Mouse (Mus musculus) forebrain, postnatal 0 days (tissue): ENCODE measurements around the gene Sh3pxd2a. TPM values are rescaled to one million over a fixed set of nuclear protein-coding genes. Genes with fewer than 3 reads are reported as not detected.
A peak's percentile ranks its signal among the peaks of the same experiment; 100 is the strongest.

Source experiments
- ATAC-seq: fragments of 200-750 bp; cut with Nextera tagmentation; 2 replicates; pipeline ENCODE4 v1.8.0; 2017; ENCODE audit warnings: mild to moderate bottlenecking, moderate library complexity
- DNase-seq: peaks from one replicate; pipeline ENCODE4 v3.0.0-alpha.2; 2015
- H3K27ac ChIP-seq: fragments of 300-500 bp; sonication (generic); 2 replicates; pipeline ENCODE4 v1.5.1; 2014; ENCODE audit warnings: low read depth, mild to moderate bottlenecking, antibody characterized with exemption, low read length, moderate library complexity, mixed read lengths
- H3K27me3 ChIP-seq: fragments of 300-500 bp; sonication (generic); 2 replicates; pipeline ENCODE4 v1.6.1; 2014; ENCODE audit warnings: mild to moderate bottlenecking, low read length, mixed read lengths; ENCODE audit not compliant: insufficient read depth
- H3K36me3 ChIP-seq: fragments of 300-500 bp; sonication (generic); 2 replicates; pipeline ENCODE4 v1.6.1; 2014; ENCODE audit warnings: mild to moderate bottlenecking, moderate library complexity; ENCODE audit not compliant: insufficient read depth
- H3K4me1 ChIP-seq: fragments of 300-500 bp; sonication (generic); 2 replicates; pipeline ENCODE4 v1.6.1; 2014; ENCODE audit warnings: antibody characterized with exemption; ENCODE audit not compliant: insufficient read depth
- H3K4me2 ChIP-seq: fragments of 300-500 bp; sonication (generic); 2 replicates; pipeline ENCODE4 v1.6.1; 2014; ENCODE audit warnings: low read depth, mild to moderate bottlenecking, moderate library complexity
- H3K4me3 ChIP-seq: fragments of 300-500 bp; sonication (generic); 2 replicates; pipeline ENCODE4 v1.5.1; 2014; ENCODE audit warnings: low read depth, low read length, mixed read lengths
- H3K9ac ChIP-seq: fragments of 300-500 bp; sonication (generic); 2 replicates; pipeline ENCODE4 v1.6.1; 2014; ENCODE audit warnings: mild to moderate bottlenecking
- H3K9me3 ChIP-seq: fragments of 300-500 bp; sonication (generic); 2 replicates; pipeline ENCODE4 v1.6.1; 2016; ENCODE audit warnings: low read length
- CTCF ChIP-seq: sonication (generic); IDR thresholded peaks from 2 replicates; pipeline ENCODE4 v1.5.1; 2016; ENCODE audit warnings: antibody characterized with exemption, control low read depth, low read depth
- WGBS: fragments of 180-500 bp; shearing (Covaris S2); extraction: QIAGEN DNeasy Blood & Tissue Kit; methylation state at CpG from one replicate; pipeline ENCODE4 v1.1.7; 2014; 5-methylcytosine and 5-hydroxymethylcytosine counted together
- polyA plus RNA-seq: library from polyadenylated mRNA; unstranded; fragments of >200 nt; fragmentation: Nextera tagmentation; extraction: Ambion mirVana; gene quantifications from 2 replicates; pipeline ENCODE4 v1.2.1, GENCODE M21; 2015
- total RNA-seq: library from RNA; depleted of rRNA; stranded (reverse); fragments of >200 nt; gene quantifications from 2 replicates; pipeline ENCODE4 v1.2.3, GENCODE M21; 2014

Gene Sh3pxd2a
- total and polyA plus RNA-seq, 2 experiments from 2014 or later = 1.2 to 20.8 TPM

DNA sequence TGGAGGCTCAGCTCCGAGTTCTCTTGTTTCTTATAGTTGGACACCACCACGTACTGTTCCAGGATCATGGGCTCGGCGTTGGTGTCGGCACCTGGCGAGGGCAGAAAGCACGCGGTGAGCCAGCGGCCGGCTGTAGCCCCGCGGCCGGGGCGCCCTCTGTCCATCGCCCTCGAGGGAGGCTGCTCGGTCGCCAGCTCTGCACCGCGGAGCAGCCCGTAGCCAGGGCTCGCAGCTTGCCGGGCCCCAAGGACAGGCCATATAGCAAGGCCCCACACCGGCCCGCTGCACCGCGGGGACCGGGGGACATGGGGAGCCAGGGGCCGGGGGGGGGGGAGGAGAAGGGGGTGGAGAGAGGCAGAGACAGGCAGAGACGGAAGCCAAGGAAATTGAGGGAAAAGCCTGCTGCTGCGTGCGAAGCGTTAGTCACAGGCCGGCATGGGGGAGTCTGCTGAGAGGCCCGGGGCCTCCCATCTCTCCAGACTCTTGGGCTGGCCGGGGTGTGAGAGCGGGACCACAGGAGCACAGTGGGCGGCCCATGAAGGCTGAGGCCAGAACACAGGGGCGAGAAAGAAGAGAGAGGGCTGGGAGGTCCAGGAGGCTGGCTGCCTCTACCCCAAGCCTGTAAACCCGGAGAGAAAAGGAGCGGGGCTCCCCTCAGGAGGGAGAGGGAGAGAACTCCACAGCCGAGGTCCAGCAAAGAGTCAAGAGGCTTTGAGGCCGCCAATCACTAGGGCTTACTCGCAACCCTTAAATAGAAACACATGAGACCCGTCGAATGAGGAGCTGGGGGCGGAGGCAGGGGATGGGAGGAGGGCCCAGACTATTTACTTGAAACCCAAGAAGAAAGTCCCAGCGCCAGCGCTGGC is 149.9 kb downstream of the Sh3pxd2a start:
- H3K4me1 ChIP-seq = peaks cover 7% of the 10 kb centered on the region; the same call in 1 of the 2 replicates
- WGBS = 6% methylated on average over 48 of the region's 49 CpGs
- ATAC-seq = peak; percentile 53

DNA sequence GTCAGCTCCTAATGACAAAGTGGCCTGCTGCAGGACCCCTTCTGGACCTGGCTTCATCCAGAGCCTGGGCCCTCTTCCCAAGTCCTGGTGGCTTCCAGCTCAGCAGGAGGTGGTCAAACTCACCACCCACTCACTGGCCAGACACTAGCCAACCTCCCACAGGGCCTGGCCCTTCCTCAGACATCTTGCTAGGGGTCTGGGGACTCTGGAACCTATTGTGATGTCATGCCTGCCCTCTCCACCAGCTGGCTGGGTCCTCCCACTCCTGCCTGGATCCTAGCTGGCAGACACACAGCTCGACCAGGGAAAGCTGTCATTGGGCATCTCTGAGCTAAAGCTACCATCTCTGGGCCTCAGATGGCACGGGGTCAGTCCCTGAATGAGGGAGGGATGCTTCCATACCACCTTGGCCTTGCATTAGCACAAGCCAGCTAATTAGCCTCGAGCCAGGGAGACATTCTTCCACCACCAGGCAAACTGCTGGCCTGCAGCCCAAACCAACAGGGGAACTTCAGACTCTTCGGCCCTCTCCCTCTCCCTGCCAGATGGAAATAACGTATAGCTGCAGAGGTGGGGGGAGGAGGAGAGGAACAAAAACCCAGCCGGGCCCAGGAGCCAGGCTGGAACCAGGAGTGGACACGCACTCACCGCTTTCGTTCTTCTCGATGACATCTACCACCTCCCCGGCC is 150.7 kb downstream of the Sh3pxd2a start:
- Histone ChIP-seq H3K9ac (peak overlapping the region; percentile 47; the same call in 1 of the 2 replicates), H3K27me3 (0 out of 2 replicates have a peak, but pooled peaks cover 4% of the 10 kb centered on the region), H3K4me1 (peaks cover 7% of the 10 kb centered on the region; the same call in 1 of the 2 replicates), H3K9me3 (no peaks in the 10 kb centered on the region), H3K36me3 (no peaks in the 10 kb centered on the region), H3K4me2 (peak overlapping the region; percentile 56), H3K4me3 (no peak overlapping the region; the same call in 1 of the 2 replicates), H3K27ac (no peak overlapping the region)
- DNase-seq (no peak), ATAC-seq (no peak)
- 11% methylated on average over 10 of the region's 11 CpGs for WGBS
- TF ChIP-seq CTCF = no peak

More for the DNA sequence above, 149.9 kb downstream of the Sh3pxd2a start:
- Histone ChIP-seq H3K9ac (peak overlapping the region; percentile 47), H3K9me3 (no peaks in the 10 kb centered on the region), H3K27me3 (0 out of 2 replicates have a peak, but pooled peaks cover 4% of the 10 kb centered on the region), H3K4me2 (peak overlapping the region; percentile 56), H3K27ac (0 out of 2 replicates have a peak overlapping the region, but pooled peaks have one; percentile 3), H3K36me3 (no peaks in the 10 kb centered on the region), H3K4me3 (peak overlapping the region; percentile 29)
- DNase-seq = no peak
- no peak for TF ChIP-seq CTCF

DNA sequence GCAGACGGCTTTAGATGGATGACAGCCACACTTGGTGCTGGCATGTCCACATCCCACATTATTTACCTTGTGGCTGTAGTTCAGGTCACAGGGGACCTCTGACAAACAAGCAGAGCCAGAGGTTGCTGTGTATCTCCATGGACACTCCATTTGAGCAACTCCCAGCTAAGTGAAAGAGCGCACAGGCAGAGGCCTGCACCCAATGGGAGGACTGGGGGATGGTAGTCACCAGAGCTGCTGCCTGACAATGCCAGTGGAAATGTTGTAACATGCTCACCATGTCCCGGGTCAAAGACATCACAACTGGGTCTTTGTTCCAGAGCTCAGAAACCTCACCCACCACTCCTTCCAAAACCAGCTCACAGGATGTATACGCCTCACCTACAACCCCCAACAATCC is 153.0 kb downstream of the Sh3pxd2a start:
- WGBS = 95% methylated on average over 4 of the region's 4 CpGs
- H3K4me1 ChIP-seq = peaks cover 4% of the 10 kb centered on the region; the same call in 1 of the 2 replicates
- no peak overlapping the region for H3K9ac ChIP-seq
- ATAC-seq (no peak), DNase-seq (no peak)
- H3K36me3 ChIP-seq = no peaks in the 10 kb centered on the region
- no peak overlapping the region for H3K4me3 ChIP-seq
- no peak overlapping the region for H3K27ac ChIP-seq
- H3K9me3 ChIP-seq = no peaks in the 10 kb centered on the region
- no peak overlapping the region for H3K4me2 ChIP-seq
- H3K27me3 ChIP-seq = 0 out of 2 replicates have a peak, but pooled peaks cover 4% of the 10 kb centered on the region
- TF ChIP-seq CTCF = no peak

DNA sequence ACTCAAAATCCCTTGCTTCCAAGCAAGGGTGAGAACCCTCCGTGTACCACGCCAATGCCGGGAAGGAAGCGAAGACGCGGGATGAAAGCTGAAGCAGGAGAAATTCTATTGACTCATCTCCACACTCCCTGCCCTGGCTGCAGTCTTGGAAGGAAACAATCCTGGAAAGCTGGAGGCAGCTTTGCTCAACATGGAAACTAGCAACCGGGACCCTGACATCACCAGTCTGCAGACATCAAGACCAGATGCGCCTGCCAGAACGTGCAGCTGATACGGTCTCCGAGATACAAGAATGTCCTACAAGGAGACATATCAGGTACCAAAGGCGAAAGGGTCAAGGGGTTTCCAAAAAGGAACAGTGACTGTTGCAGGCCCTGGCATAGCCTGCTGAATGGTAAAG is 154.4 kb downstream of the Sh3pxd2a start:
- H3K27ac ChIP-seq = no peak overlapping the region
- no peak for ATAC-seq
- peaks cover 4% of the 10 kb centered on the region; the same call in 1 of the 2 replicates for H3K4me1 ChIP-seq
- H3K4me3 ChIP-seq = no peak overlapping the region
- no peaks in the 10 kb centered on the region for H3K36me3 ChIP-seq
- H3K27me3 ChIP-seq = no peaks in the 10 kb centered on the region
- H3K9ac ChIP-seq = no peak overlapping the region
- no peak for TF ChIP-seq CTCF
- DNase-seq = no peak
- no peak overlapping the region for H3K4me2 ChIP-seq
- WGBS = 94% methylated on average over 12 of the region's 12 CpGs
- no peaks in the 10 kb centered on the region for H3K9me3 ChIP-seq

DNA sequence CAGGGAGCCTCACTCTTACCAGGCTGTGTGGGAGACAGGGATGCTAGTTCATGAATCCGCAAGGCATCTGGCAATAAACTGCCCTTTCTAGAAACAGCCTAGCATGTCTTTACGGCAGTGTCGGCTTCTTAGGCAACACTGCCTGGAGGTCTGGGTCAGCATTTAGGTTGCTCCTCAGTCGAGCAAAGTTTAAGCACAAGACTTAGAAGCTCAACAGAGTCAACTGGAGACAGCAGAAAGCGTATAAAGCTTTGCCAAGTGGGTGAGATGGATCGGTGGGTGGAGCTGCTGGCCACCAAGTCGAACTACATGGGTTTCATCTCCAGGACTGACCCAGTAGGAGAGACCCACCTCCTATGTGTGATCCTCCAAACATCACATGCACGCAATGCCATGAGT is 157.3 kb downstream of the Sh3pxd2a start:
- no peaks in the 10 kb centered on the region for H3K9me3 ChIP-seq
- H3K4me3 ChIP-seq = no peak overlapping the region
- H3K27ac ChIP-seq = no peak overlapping the region
- ATAC-seq (no peak), DNase-seq (no peak)
- H3K4me2 ChIP-seq = no peak overlapping the region
- TF ChIP-seq CTCF = no peak
- H3K9ac ChIP-seq = no peak overlapping the region
- no peaks in the 10 kb centered on the region for H3K36me3 ChIP-seq
- WGBS = 90% methylated on average over 8 of the region's 8 CpGs
- peaks cover 2% of the 10 kb centered on the region for H3K4me1 ChIP-seq
- no peaks in the 10 kb centered on the region for H3K27me3 ChIP-seq

DNA sequence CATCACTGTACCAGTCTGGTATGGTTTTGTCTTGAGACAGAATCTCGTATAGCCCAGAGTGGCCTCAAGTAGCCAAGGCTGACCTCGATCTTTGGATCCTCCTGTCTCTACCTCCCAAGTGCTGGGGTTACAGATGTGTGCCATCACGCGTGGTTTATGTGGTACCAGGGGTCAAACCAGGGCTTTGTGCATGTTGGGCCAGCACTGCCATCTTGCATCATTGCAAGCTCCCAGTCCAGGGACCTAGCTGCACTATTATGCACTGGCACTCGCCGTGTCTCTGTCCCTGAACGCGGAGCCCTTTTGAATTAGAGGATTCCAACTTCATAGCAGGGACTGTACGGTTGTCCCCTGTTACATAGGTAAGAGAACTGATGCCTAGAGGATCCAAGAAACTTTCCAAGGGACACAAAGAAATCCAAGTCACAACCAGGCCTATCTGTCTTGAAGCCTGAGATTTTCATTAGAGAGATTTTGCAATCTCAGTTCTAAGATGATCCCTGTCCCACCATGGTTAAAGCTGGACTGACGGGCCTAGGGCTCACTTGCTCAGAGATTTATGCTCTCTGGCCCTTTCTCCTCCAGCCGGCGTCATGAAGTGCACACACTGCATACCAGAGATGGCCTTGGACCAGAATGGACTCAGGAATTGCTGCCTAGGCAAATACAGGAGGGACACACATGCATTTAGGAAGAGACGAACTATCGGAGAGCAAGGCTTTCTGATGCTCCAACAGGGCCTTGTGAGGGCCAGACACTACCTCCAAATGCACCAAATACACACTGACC is 157.9 kb downstream of the Sh3pxd2a start:
- TF ChIP-seq CTCF = no peak
- ATAC-seq (no peak), DNase-seq (no peak)
- Histone ChIP-seq H3K4me3 (no peak overlapping the region), H3K27ac (no peak overlapping the region), H3K4me1 (peaks cover 8% of the 10 kb centered on the region), H3K4me2 (no peak overlapping the region), H3K27me3 (no peaks in the 10 kb centered on the region), H3K9ac (no peak overlapping the region), H3K36me3 (no peaks in the 10 kb centered on the region), H3K9me3 (no peaks in the 10 kb centered on the region)
- 93% methylated on average over 14 of the region's 14 CpGs for WGBS
